ENCODE assay signal across 23 mouse cellular contexts in genomic region chr5:92850925-92851324, GRCm38 (mm10).
DNase-seq lines count a peak whose midpoint lies in the region; ATAC-seq and TF ChIP-seq lines count a peak whose summit lies in the region.
"Had no signal": no experiment of that assay in that cellular context is flagged by ENCODE, and none has a peak within 500 bp of the region (broad histone marks: within the 10 kb centered on the region; RNA-seq: fewer than 3 reads in every experiment).

No protein-coding gene starts in this region.

- no peaks in the 10 kb centered on the region for H3K36me3 ChIP-seq in forebrain, embryonic 13.5 days (ENCODE audit: poor library complexity, severe bottlenecking)
- peaks cover 11% of the 10 kb centered on the region for H3K36me3 ChIP-seq in forebrain, embryonic 10.5 days (replicated peaks)
- H3K36me3 ChIP-seq in hindbrain, postnatal 0 days (ENCODE audit: insufficient read depth, low read length): no peaks in the 10 kb centered on the region
- H3K36me3 ChIP-seq in hindbrain, embryonic 10.5 days: peaks cover 9% of the 10 kb centered on the region
- no peaks in the 10 kb centered on the region for H3K36me3 ChIP-seq in neural tube, embryonic 14.5 days (ENCODE audit: control insufficient read depth, insufficient read depth, low read length)
- H3K36me3 ChIP-seq: embryonic facial prominence, embryonic 15.5 days; intestine, embryonic 15.5 days had no signal

- H3K9ac ChIP-seq in forebrain, embryonic 13.5 days: no peak overlapping the region
- H3K9ac ChIP-seq in hindbrain, postnatal 0 days (replicated peaks; ENCODE audit: low read length): no peak overlapping the region
- H3K9ac ChIP-seq in neural tube, embryonic 14.5 days (replicated peaks; ENCODE audit: low read depth, low read length): no peak overlapping the region
- H3K9ac ChIP-seq: embryonic facial prominence, embryonic 15.5 days; forebrain, embryonic 12.5 days; heart, embryonic 13.5 days; intestine, embryonic 15.5 days had no signal

- no peak overlapping the region for H3K4me3 ChIP-seq in forebrain, embryonic 13.5 days
- no peak overlapping the region for H3K4me3 ChIP-seq in forebrain, embryonic 10.5 days
- H3K4me3 ChIP-seq in hindbrain, postnatal 0 days (ENCODE audit: low read length): no peak overlapping the region
- H3K4me3 ChIP-seq in hindbrain, embryonic 10.5 days: no peak overlapping the region
- no peak overlapping the region for H3K4me3 ChIP-seq in neural tube, embryonic 14.5 days (ENCODE audit: low read depth, low read length)
- H3K4me3 ChIP-seq: embryonic facial prominence, embryonic 15.5 days; erythroblast, embryonic 14.5 days; forebrain, embryonic 12.5 days; gastrocnemius, adult 2 months; heart, embryonic 13.5 days; intestine, embryonic 15.5 days had no signal

- DNase-seq in forebrain, embryonic 10.5 days (ENCODE audit: extremely low spot score, low spot score): no peak
- no peak for DNase-seq in hindbrain, postnatal 0 days (ENCODE audit: low spot score)
- no peak for DNase-seq in hindbrain, embryonic 10.5 days (ENCODE audit: low spot score)
- DNase-seq in Muller cell, postnatal 12 days (ENCODE audit: inconsistent ontology term): peak; percentile 86
- DNase-seq in heart, adult 11 months: no peak
- no peak for DNase-seq in heart, postnatal 4 days
- DNase-seq: adrenal gland, adult 8-10 months; adrenal gland, postnatal 36 days; cerebellum, adult 11 months; cerebellum, adult 8-10 months; cerebellum, postnatal 14 days; embryo, embryonic 11 days; gastrocnemius, adult 2 months; gastrocnemius, postnatal 25 days; heart, postnatal 36 days; kidney, adult 8-10 months had no signal

- 59% methylated on average over 3 of the region's 3 CpGs for WGBS in forebrain, embryonic 13.5 days
- 87% methylated on average over 3 of the region's 3 CpGs for WGBS in forebrain, embryonic 10.5 days
- WGBS in hindbrain, postnatal 0 days: 75% methylated on average over 3 of the region's 3 CpGs
- WGBS in hindbrain, embryonic 10.5 days: 92% methylated on average over 3 of the region's 3 CpGs
- WGBS in neural tube, embryonic 14.5 days: 67% methylated on average over 3 of the region's 3 CpGs

- no peaks in the 10 kb centered on the region for H3K9me3 ChIP-seq in forebrain, embryonic 13.5 days (replicated peaks)
- no peaks in the 10 kb centered on the region; the same call in 1 of the 2 replicates for H3K9me3 ChIP-seq in forebrain, embryonic 10.5 days
- H3K9me3 ChIP-seq in hindbrain, postnatal 0 days (ENCODE audit: low read length): no peaks in the 10 kb centered on the region
- peaks cover 7% of the 10 kb centered on the region; the same call in 1 of the 2 replicates for H3K9me3 ChIP-seq in hindbrain, embryonic 10.5 days
- H3K9me3 ChIP-seq in neural tube, embryonic 14.5 days (ENCODE audit: control insufficient read depth, low read length): no peaks in the 10 kb centered on the region
- H3K9me3 ChIP-seq: embryonic facial prominence, embryonic 15.5 days; forebrain, embryonic 12.5 days; heart, embryonic 13.5 days; intestine, embryonic 15.5 days had no signal

- H3K27me3 ChIP-seq in forebrain, embryonic 13.5 days: no peaks in the 10 kb centered on the region
- H3K27me3 ChIP-seq in forebrain, embryonic 10.5 days (ENCODE audit: poor library complexity, severe bottlenecking): no peaks in the 10 kb centered on the region
- no peaks in the 10 kb centered on the region for H3K27me3 ChIP-seq in hindbrain, postnatal 0 days (ENCODE audit: insufficient read depth, low read length)
- H3K27me3 ChIP-seq in hindbrain, embryonic 10.5 days (ENCODE audit: insufficient read depth, poor library complexity, severe bottlenecking): no peaks in the 10 kb centered on the region
- no peaks in the 10 kb centered on the region for H3K27me3 ChIP-seq in neural tube, embryonic 14.5 days (ENCODE audit: control insufficient read depth, insufficient read depth, low read length)
- H3K27me3 ChIP-seq: embryonic facial prominence, embryonic 15.5 days; forebrain, embryonic 12.5 days; heart, embryonic 13.5 days; intestine, embryonic 15.5 days had no signal

- ATAC-seq in forebrain, embryonic 13.5 days: 0 out of 2 replicates have a peak, but pooled peaks have one; percentile 30
- 0 out of 2 replicates have a peak, but pooled peaks have one; percentile 21 for ATAC-seq in hindbrain, postnatal 0 days
- peak; percentile 60; the same call in 1 of the 2 replicates for ATAC-seq in neural tube, embryonic 14.5 days (ENCODE audit: low read depth)
- ATAC-seq: intestine, embryonic 15.5 days had no signal

- H3K4me1 ChIP-seq in forebrain, embryonic 13.5 days: peaks cover 6% of the 10 kb centered on the region
- H3K4me1 ChIP-seq in forebrain, embryonic 10.5 days: peaks cover 2% of the 10 kb centered on the region
- H3K4me1 ChIP-seq in hindbrain, postnatal 0 days (ENCODE audit: insufficient read depth, low read length): 0 out of 2 replicates have a peak, but pooled peaks cover under 1% of the 10 kb centered on the region
- H3K4me1 ChIP-seq in hindbrain, embryonic 10.5 days (replicated peaks): peaks cover 2% of the 10 kb centered on the region
- no peaks in the 10 kb centered on the region; the same call in 1 of the 2 replicates for H3K4me1 ChIP-seq in neural tube, embryonic 14.5 days (ENCODE audit: control insufficient read depth, insufficient read depth, low read length)
- H3K4me1 ChIP-seq: forebrain, embryonic 12.5 days had no signal

- H3K4me2 ChIP-seq in forebrain, embryonic 13.5 days: no peak overlapping the region
- H3K4me2 ChIP-seq in hindbrain, postnatal 0 days (ENCODE audit: low read depth, low read length): no peak overlapping the region
- no peak overlapping the region for H3K4me2 ChIP-seq in neural tube, embryonic 14.5 days (ENCODE audit: low read depth, low read length)
- H3K4me2 ChIP-seq: embryonic facial prominence, embryonic 15.5 days; forebrain, embryonic 12.5 days; heart, embryonic 13.5 days; intestine, embryonic 15.5 days had no signal

- no peak overlapping the region for H3K27ac ChIP-seq in forebrain, embryonic 13.5 days
- H3K27ac ChIP-seq in forebrain, embryonic 10.5 days: no peak overlapping the region
- no peak overlapping the region for H3K27ac ChIP-seq in hindbrain, postnatal 0 days
- no peak overlapping the region for H3K27ac ChIP-seq in hindbrain, embryonic 10.5 days
- H3K27ac ChIP-seq in neural tube, embryonic 14.5 days (ENCODE audit: low read depth, low read length): no peak overlapping the region
- H3K27ac ChIP-seq: embryonic facial prominence, embryonic 15.5 days; forebrain, embryonic 12.5 days; gastrocnemius, adult 2 months; heart, embryonic 13.5 days; intestine, embryonic 15.5 days had no signal

- no peak for TF ChIP-seq CTCF in hindbrain, postnatal 0 days (IDR thresholded peaks at IDR 0.05; ENCODE audit: low read depth)
